10 mouse cellular contexts compared by ENCODE assay signal in the genomic region with DNA sequence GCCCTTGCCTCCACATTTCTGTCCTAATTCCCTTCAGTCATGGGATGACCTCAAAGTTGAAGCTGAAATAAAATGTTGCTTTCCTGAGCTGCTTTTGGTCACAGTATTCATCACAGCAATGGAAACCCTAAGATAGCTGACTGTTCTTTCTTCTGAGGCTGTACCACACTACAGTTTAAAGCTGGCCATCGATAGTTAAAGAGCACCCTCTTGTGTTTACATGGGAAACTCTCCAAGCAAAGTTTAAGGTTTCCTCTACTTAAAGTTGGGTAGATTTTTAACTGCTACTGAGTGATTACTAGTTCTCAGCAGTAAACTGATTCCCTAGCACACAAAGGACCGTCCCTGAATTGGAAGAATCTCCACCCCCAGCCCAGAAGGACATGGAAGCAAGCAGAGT. TPM values are rescaled to one million over a fixed set of nuclear protein-coding genes. Genes with fewer than 3 reads are reported as not detected.
A peak's percentile ranks its signal among the peaks of the same experiment; 100 is the strongest.
DNase-seq lines count a peak whose midpoint lies in the region; ATAC-seq and TF ChIP-seq lines count a peak whose summit lies in the region.
"Had no signal": no experiment of that assay in that cellular context is flagged by ENCODE, and none has a peak within 500 bp of the region (broad histone marks: within the 10 kb centered on the region; RNA-seq: fewer than 3 reads in every experiment).

No protein-coding gene starts in this region.

- H3K27me3 ChIP-seq in cerebellum, adult 2 months (ENCODE audit: control insufficient read depth, insufficient read depth, low read length): no peaks in the 10 kb centered on the region
- no peaks in the 10 kb centered on the region for H3K27me3 ChIP-seq in lung, embryonic 14.5 days (ENCODE audit: insufficient read depth, low read length)

- H3K9ac ChIP-seq in lung, embryonic 14.5 days: no peak overlapping the region

- H3K4me3 ChIP-seq in cerebellum, adult 2 months (replicated peaks; ENCODE audit: insufficient read depth, low read depth, low read length): no peak overlapping the region
- no peak overlapping the region for H3K4me3 ChIP-seq in lung, embryonic 14.5 days (ENCODE audit: low read depth, low read length)

- peaks cover 93% of the 10 kb centered on the region for H3K36me3 ChIP-seq in lung, embryonic 14.5 days (ENCODE audit: insufficient read depth)

- TF ChIP-seq CTCF in cerebellum, adult 2 months (IDR thresholded peaks at IDR 0.05; ENCODE audit: borderline replicate concordance, insufficient read depth, low read depth, low read length): peak; percentile 18; the same call in 1 of the 2 replicates
- peak; percentile 47 for TF ChIP-seq CTCF in lung, embryonic 14.5 days (IDR thresholded peaks at IDR 0.05; ENCODE audit: low read depth)

- H3K9me3 ChIP-seq in lung, embryonic 14.5 days (ENCODE audit: low read depth, low read length): no peaks in the 10 kb centered on the region

- no peak for DNase-seq in cerebellum, adult 2 months
- no peak for DNase-seq in cerebellum, adult 9-11 months
- peak; percentile 52 for DNase-seq in lung, embryonic 14.5 days
- DNase-seq in lung, postnatal 14 days: no peak
- DNase-seq in retina, postnatal 1 day: peak; percentile 26
- no peak for DNase-seq in gastrocnemius, postnatal 25 days
- no peak for DNase-seq in ovary, postnatal 14 days (ENCODE audit: low spot score)
- DNase-seq: gastrocnemius, postnatal 10 days; kidney, adult 8-10 months had no signal

- ATAC-seq in lung, embryonic 14.5 days (ENCODE audit: insufficient read depth): no peak
- peak; percentile 60; the same call in 1 of the 2 replicates for ATAC-seq in erythroid progenitor cell, adult 5-6 weeks (replicated peaks; ENCODE audit: low FRiP score, poor library complexity, severe bottlenecking)

- no peak for TF ChIP-seq POLR2A in cerebellum, adult 2 months (IDR thresholded peaks at IDR 0.05; ENCODE audit: borderline replicate concordance, insufficient read depth, low read length)

- H3K4me2 ChIP-seq in lung, embryonic 14.5 days: no peak overlapping the region

- WGBS in cerebellum, adult 2 months: 56% methylated on average over 2 of the region's 2 CpGs
- 50% methylated on average over 2 of the region's 2 CpGs for WGBS in lung, embryonic 14.5 days

- H3K27ac ChIP-seq in cerebellum, adult 2 months (ENCODE audit: insufficient read depth, low read length): no peak overlapping the region
- no peak overlapping the region for H3K27ac ChIP-seq in lung, embryonic 14.5 days (ENCODE audit: low read depth)

- no peaks in the 10 kb centered on the region for H3K4me1 ChIP-seq in cerebellum, adult 2 months (ENCODE audit: control insufficient read depth, insufficient read depth, low read length)
- H3K4me1 ChIP-seq in lung, embryonic 14.5 days (ENCODE audit: insufficient read depth): no peaks in the 10 kb centered on the region

RNA-seq across cellular contexts. Expression of a gene that starts 13.9 kb away (rescaled TPM):
- 78.2 and 84.0 TPM in 2 replicates for polyA plus RNA-seq in cerebellum, adult 2 months (2012; rRNA removed)
- polyA plus RNA-seq in lung, embryonic 14.5 days (2014; fragmentation: Nextera tagmentation; extraction: Ambion mirVana): 356 and 365 TPM in 2 replicates
- total RNA-seq in erythroid progenitor cell, adult 5-6 weeks (2015; ENCODE audit: low replicate concordance): 36.5 and 43.6 TPM in 2 replicates
- 113 and 196 TPM in 2 replicates for total RNA-seq in erythroid progenitor cell, adult 5-6 weeks (2017; ENCODE audit: low replicate concordance)
- 10 to 100 TPM; 25.2 to 26.4 TPM for total RNA-seq in gastrocnemius, postnatal 25 days (2021)

RNA-seq across cellular contexts. Expression of a gene that starts 27.0 kb away (rescaled TPM):
- 42.0 and 50.2 TPM in 2 replicates for polyA plus RNA-seq in cerebellum, adult 2 months (2012; rRNA removed)
- polyA plus RNA-seq in lung, embryonic 14.5 days (2014; fragmentation: Nextera tagmentation; extraction: Ambion mirVana): 18.7 and 19.0 TPM in 2 replicates
- total RNA-seq in erythroid progenitor cell, adult 5-6 weeks (2015; ENCODE audit: low replicate concordance): 43.6 and 44.0 TPM in 2 replicates
- 89.2 and 100.0 TPM in 2 replicates for total RNA-seq in erythroid progenitor cell, adult 5-6 weeks (2017; ENCODE audit: low replicate concordance)
- 10 to 100 TPM; 22.4 to 25.6 TPM for total RNA-seq in gastrocnemius, postnatal 25 days (2021)

Comparison
In these comparisons a context has a peak if more than half of its experiments do, and no peak if none do; other contexts are left out.
1. DNase-seq: peak in lung, embryonic 14.5 days (single experiment) and retina, postnatal 1 day (single experiment); none in cerebellum, adult 2 months (0 of 2), cerebellum, adult 9-11 months (single experiment), lung, postnatal 14 days (single experiment), gastrocnemius, postnatal 25 days (single experiment) and ovary, postnatal 14 days (single experiment).